Mouse (Mus musculus) intestine, postnatal 0 days (tissue): ENCODE results near the gene Dlst. TPM values are rescaled to one million over a fixed set of nuclear protein-coding genes. Genes with fewer than 3 reads are reported as not detected.
A peak's percentile ranks its signal among the peaks of the same experiment; 100 is the strongest.

Experiments
- ATAC-seq: fragments of 200-750 bp; cut with Nextera tagmentation; 2 replicates; pipeline ENCODE4 v1.8.0; 2017; ENCODE audit warnings: mild to moderate bottlenecking, moderate TSS enrichment, moderate library complexity
- H3K27ac ChIP-seq: fragments of 300-500 bp; sonication (generic); 2 replicates; pipeline ENCODE4 v1.5.1; 2014; ENCODE audit warnings: mild to moderate bottlenecking, low read depth, low read length, moderate library complexity
- H3K27me3 ChIP-seq: fragments of 300-500 bp; sonication (generic); replicated peaks from 2 replicates; pipeline ENCODE4 v1.6.1; 2014; ENCODE audit warnings: low read length, mixed read lengths; ENCODE audit not compliant: control insufficient read depth, insufficient read depth
- H3K36me3 ChIP-seq: fragments of 300-500 bp; sonication (generic); 2 replicates; pipeline ENCODE4 v1.6.1; 2014; ENCODE audit warnings: mild to moderate bottlenecking, moderate library complexity; ENCODE audit not compliant: control insufficient read depth, insufficient read depth
- H3K4me1 ChIP-seq: fragments of 300-500 bp; sonication (generic); replicated peaks from 2 replicates; pipeline ENCODE4 v1.6.1; 2014; ENCODE audit warnings: antibody characterized with exemption, low read length, mixed read lengths; ENCODE audit not compliant: control insufficient read depth, insufficient read depth
- H3K4me2 ChIP-seq: fragments of 300-500 bp; sonication (generic); replicated peaks from 2 replicates; pipeline ENCODE4 v1.6.1; 2014; ENCODE audit warnings: low read depth, mild to moderate bottlenecking, moderate library complexity
- H3K4me3 ChIP-seq: fragments of 300-500 bp; sonication (generic); 2 replicates; pipeline ENCODE4 v1.5.1; 2014; ENCODE audit warnings: low read depth, low read length
- H3K9ac ChIP-seq: fragments of 300-500 bp; sonication (generic); 2 replicates; pipeline ENCODE4 v1.6.1; 2014; ENCODE audit warnings: mild to moderate bottlenecking, low read depth, low read length
- H3K9me3 ChIP-seq: fragments of 300-500 bp; sonication (generic); 2 replicates; pipeline ENCODE4 v1.6.1; 2016; ENCODE audit warnings: mixed run types; ENCODE audit not compliant: control insufficient read depth
- CTCF ChIP-seq: sonication (generic); IDR thresholded peaks from 2 replicates; pipeline ENCODE4 v1.5.1; 2016; ENCODE audit warnings: low read depth, mild to moderate bottlenecking, control low read depth, antibody characterized with exemption, moderate library complexity
- WGBS: fragments of 180-500 bp; shearing (Covaris S2); extraction: QIAGEN DNeasy Blood & Tissue Kit; methylation state at CpG from one replicate; pipeline ENCODE4 v1.1.7; 2014; 5-methylcytosine and 5-hydroxymethylcytosine counted together
- polyA plus RNA-seq: library from polyadenylated mRNA; unstranded; fragments of >200 nt; fragmentation: Nextera tagmentation; extraction: Ambion mirVana; gene quantifications from 2 replicates; pipeline ENCODE4 v1.2.1, GENCODE M21; 2015

Dlst gene
- polyA plus RNA-seq, 1 experiment from 2014 or later, result 119 TPM

- Histone ChIP-seq H3K4me3 (no peak overlapping the region), H3K9ac (no peak overlapping the region), H3K27me3 (no peaks in the 10 kb centered on the region), H3K4me2 (no peak overlapping the region), H3K27ac (no peak overlapping the region), H3K36me3 (peaks cover 4% of the 10 kb centered on the region), H3K4me1 (no peaks in the 10 kb centered on the region), H3K9me3 (no peaks in the 10 kb centered on the region)
- ATAC-seq, result no peak
- 83% methylated on average over 3 of the region's 3 CpGs for WGBS
- TF ChIP-seq CTCF, result no peak
These were observed 19.4 kb upstream of the Dlst start for GRCm38 (mm10) chr12:85091190-85091589.

DNA sequence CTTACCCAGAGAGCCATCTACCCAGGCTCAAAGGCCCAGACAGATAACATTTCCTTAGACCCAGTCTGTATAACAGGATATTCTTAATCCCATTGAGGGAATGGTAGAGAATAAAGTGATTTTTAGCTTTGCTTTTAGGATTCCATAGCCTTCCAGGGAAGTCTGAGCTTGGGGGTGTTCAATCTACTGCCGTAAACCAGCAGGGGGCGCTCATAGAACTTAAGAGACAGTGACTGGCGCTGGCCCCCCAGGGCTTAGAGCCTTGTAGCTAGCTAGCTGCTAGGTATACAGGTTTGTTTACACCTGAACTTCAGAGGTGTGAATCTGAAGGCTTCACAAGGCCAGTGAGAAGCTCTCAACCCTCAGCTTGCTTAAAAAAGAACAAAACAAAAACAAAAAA lies 18.4 kb upstream of the Dlst start:
- H3K27ac ChIP-seq, result no peak overlapping the region
- 5% methylated on average over 3 of the region's 3 CpGs for whole genome bisulfite sequencing
- no peaks in the 10 kb centered on the region for H3K27me3 ChIP-seq
- peak; percentile 79 for TF ChIP-seq CTCF
- H3K4me1 ChIP-seq, result no peaks in the 10 kb centered on the region
- H3K9ac ChIP-seq, result no peak overlapping the region
- peaks cover under 1% of the 10 kb centered on the region for H3K36me3 ChIP-seq
- no peak overlapping the region for H3K4me2 ChIP-seq
- ATAC-seq, result no peak
- no peak overlapping the region for H3K4me3 ChIP-seq
- H3K9me3 ChIP-seq, result no peaks in the 10 kb centered on the region

DNA sequence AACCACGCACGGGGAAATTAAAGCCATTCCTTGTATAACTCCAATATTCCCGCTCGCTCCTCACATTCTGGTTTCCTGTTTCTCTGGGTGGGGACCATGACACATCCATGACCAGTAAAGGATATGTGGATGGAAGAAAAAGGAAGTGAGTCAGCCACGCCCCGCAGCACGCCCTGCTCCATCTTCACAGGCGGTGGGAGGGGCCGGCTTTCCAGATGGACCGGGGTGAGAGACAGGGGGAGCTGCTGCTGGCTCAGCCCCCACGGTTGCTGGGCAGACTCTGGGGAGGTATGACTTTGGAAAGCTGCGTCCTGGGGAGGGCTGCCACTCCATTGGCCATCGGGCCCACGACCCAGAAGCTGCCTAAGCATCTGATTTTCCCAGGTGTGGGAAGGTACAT lies 16.6 kb upstream of the Dlst start:
- Histone ChIP-seq H3K4me3 (no peak overlapping the region), H3K9me3 (no peaks in the 10 kb centered on the region), H3K27ac (no peak overlapping the region), H3K36me3 (no peaks in the 10 kb centered on the region; the same call in 1 of the 2 replicates), H3K9ac (no peak overlapping the region), H3K4me1 (no peaks in the 10 kb centered on the region), H3K4me2 (0 out of 2 replicates have a peak overlapping the region, but pooled peaks have one; percentile 13), H3K27me3 (no peaks in the 10 kb centered on the region)
- TF ChIP-seq CTCF, result no peak; the same call in 1 of the 2 replicates
- WGBS, result 25% methylated on average over 14 of the region's 14 CpGs
- ATAC-seq, result no peak

DNA sequence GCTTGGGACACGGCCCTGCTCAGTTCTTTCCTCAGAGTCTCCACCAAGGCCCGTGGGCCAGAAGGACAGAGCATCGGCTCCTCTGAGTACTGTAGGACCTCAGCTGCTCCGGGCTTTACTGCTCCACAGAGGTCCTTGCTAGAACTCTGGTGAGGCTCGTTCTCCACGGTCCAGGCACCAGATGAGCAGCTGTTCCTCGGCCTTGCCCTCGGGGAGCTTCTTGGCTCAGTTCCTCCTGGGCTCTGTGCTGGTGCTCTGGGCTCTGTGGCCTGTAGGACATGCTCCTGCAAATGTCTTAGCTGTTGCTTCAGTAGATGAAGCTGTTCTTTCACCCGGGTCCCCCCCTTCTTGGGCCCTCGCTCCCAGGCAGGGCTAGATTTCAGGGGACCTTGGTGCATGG lies 15.9 kb upstream of the Dlst start:
- no peak for ATAC-seq

DNA sequence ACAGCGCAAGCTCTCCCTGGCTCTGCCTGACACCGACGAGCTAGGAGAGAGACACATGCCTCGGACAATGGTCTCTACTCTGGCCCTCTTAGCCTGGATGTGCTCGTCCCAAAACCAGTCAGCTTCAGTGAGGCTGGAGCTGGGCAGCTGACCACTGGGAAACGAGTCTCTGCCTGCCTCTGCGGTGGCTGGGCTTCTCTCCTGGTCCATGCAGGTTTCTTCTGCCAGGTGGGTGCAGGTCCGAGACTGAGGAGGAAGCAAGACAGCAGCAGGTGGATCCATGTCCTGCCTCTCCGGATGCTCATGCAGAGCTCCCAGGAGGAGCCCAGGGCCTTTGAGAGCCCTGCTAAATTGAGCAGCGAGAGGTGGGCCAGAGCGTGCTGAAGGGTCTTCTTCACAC lies 15.5 kb upstream of the Dlst start:
- H3K4me1 ChIP-seq, result no peaks in the 10 kb centered on the region
- H3K4me3 ChIP-seq, result no peak overlapping the region
- no peak overlapping the region for H3K27ac ChIP-seq
- H3K9me3 ChIP-seq, result no peaks in the 10 kb centered on the region
- WGBS, result 79% methylated on average over 11 of the region's 11 CpGs
- no peak for ATAC-seq
- H3K4me2 ChIP-seq, result no peak overlapping the region
- H3K36me3 ChIP-seq, result no peaks in the 10 kb centered on the region
- no peak overlapping the region for H3K9ac ChIP-seq
- no peaks in the 10 kb centered on the region for H3K27me3 ChIP-seq
- no peak for TF ChIP-seq CTCF

More for the DNA sequence above, 15.9 kb upstream of the Dlst start:
- Histone ChIP-seq H3K36me3 (no peaks in the 10 kb centered on the region), H3K4me2 (no peak overlapping the region), H3K9ac (no peak overlapping the region), H3K9me3 (no peaks in the 10 kb centered on the region), H3K27me3 (no peaks in the 10 kb centered on the region), H3K4me1 (no peaks in the 10 kb centered on the region), H3K4me3 (no peak overlapping the region), H3K27ac (no peak overlapping the region)
- WGBS, result 76% methylated on average over 10 of the region's 10 CpGs
- no peak for TF ChIP-seq CTCF

DNA sequence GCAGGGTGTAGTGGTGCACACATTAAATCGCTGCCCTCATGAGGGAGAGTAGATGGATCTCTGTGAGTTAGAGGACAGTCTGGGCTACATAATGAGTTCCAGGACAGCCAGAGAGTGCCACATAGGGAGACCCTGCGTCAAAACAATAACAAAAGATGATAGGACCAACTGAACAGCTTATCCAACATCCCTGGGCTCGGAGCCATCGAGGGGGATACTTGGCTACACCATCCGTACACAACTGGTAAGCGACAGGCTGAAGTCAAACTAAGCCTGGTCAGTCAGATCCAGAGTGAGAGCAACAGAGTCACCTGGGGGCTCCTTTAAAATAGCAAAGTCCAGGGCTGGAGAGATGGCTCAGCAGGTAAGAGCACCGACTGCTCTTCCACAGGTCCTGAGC lies 14.8 kb upstream of the Dlst start:
- no peaks in the 10 kb centered on the region for H3K27me3 ChIP-seq
- no peak for TF ChIP-seq CTCF
- H3K27ac ChIP-seq, result no peak overlapping the region
- ATAC-seq, result no peak
- no peak overlapping the region for H3K4me3 ChIP-seq
- H3K9me3 ChIP-seq, result no peaks in the 10 kb centered on the region
- H3K4me2 ChIP-seq, result no peak overlapping the region
- 80% methylated on average over 7 of the region's 7 CpGs for WGBS
- no peaks in the 10 kb centered on the region for H3K4me1 ChIP-seq
- no peak overlapping the region for H3K9ac ChIP-seq
- H3K36me3 ChIP-seq, result no peaks in the 10 kb centered on the region

- Histone ChIP-seq H3K9me3 (no peaks in the 10 kb centered on the region), H3K4me2 (no peak overlapping the region), H3K9ac (no peak overlapping the region), H3K27ac (no peak overlapping the region), H3K4me1 (no peaks in the 10 kb centered on the region), H3K27me3 (no peaks in the 10 kb centered on the region), H3K36me3 (no peaks in the 10 kb centered on the region), H3K4me3 (no peak overlapping the region)
- no peak for ATAC-seq
- WGBS, result 68% methylated on average over 14 of the region's 14 CpGs
- no peak for TF ChIP-seq CTCF
These were observed 9.6 kb upstream of the Dlst start for GRCm38 (mm10) chr12:85101001-85101400.
